Mouse (Mus musculus) small intestine, adult 10 weeks (tissue): ENCODE measurements around the gene Olfr520. TPM values are rescaled to one million over a fixed set of nuclear protein-coding genes. Genes with fewer than 3 reads are reported as not detected.

ENCODE experiments used
- polyA plus RNA-seq: library from polyadenylated mRNA; stranded (reverse); fragments of 350-450 nt; fragmentation: Illumina TruSeq; extraction: RNeasy Lipid Tissue Mini Kit (QIAGEN cat#74804); gene quantifications from one replicate; pipeline ENCODE4 v1.2.3, GENCODE M21; 2014; ENCODE audit warnings: low replicate concordance

The Olfr520 gene
- not detected for polyA plus RNA-seq

GRCm38 (mm10) chr7:99729973-99730372, at the start of gene Olfr520:
Gene Olfr520, plus strand, starts transcription at chr7:99730273.

GRCm38 (mm10) chr7:99711166-99711565, 18.9 kb upstream of the Olfr520 start, which contains the start of gene Slco2b1:
Gene Slco2b1, minus strand, starts transcription at chr7:99711340.

GRCm38 (mm10) chr7:99763207-99763606, 33.1 kb downstream of the Olfr520 start, which contains the start of gene Olfr521:
Gene Olfr521, plus strand, starts transcription at chr7:99763507.

Other genes starting within 250 kb of the Olfr520 start
- gene Rps3, start 246.5 kb upstream of the Olfr520 start, polyA plus RNA-seq, result 387 TPM
- 17.4 TPM for gene Arrb1, start 194.8 kb upstream of the Olfr520 start, polyA plus RNA-seq
- gene Tpbgl, start 103.2 kb upstream of the Olfr520 start, polyA plus RNA-seq, result 0.52 TPM
- gene Slco2b1, start 18.9 kb upstream of the Olfr520 start, polyA plus RNA-seq, result 17.9 TPM
- gene Olfr521, start 33.2 kb downstream of the Olfr520 start, polyA plus RNA-seq, result not detected
- gene Neu3, start 98.1 kb downstream of the Olfr520 start, polyA plus RNA-seq, result 6.9 TPM
- gene Xrra1, start 128.8 kb downstream of the Olfr520 start, polyA plus RNA-seq, result not detected
- 189 TPM for gene Spcs2, start 133.2 kb downstream of the Olfr520 start, polyA plus RNA-seq